ENCODE assay signal across 7 mouse cellular contexts in genomic region chr17:32924658-32925312, GRCm38 (mm10). TPM values are rescaled to one million over a fixed set of nuclear protein-coding genes. Genes with fewer than 3 reads are reported as not detected.
A peak's percentile ranks its signal among the peaks of the same experiment; 100 is the strongest.
DNase-seq lines count a peak whose midpoint lies in the region; ATAC-seq and TF ChIP-seq lines count a peak whose summit lies in the region.

No protein-coding gene starts in this region.

- no peaks in the 10 kb centered on the region for H3K9me3 ChIP-seq in embryonic facial prominence, embryonic 13.5 days
- peaks cover 7% of the 10 kb centered on the region; the same call in 1 of the 2 replicates for H3K9me3 ChIP-seq in limb, embryonic 13.5 days
- H3K9me3 ChIP-seq in midbrain, embryonic 14.5 days (ENCODE audit: control insufficient read depth, low read length) = no peaks in the 10 kb centered on the region

- TF ChIP-seq POLR2A in kidney, adult 2 months (IDR thresholded peaks at IDR 0.05; ENCODE audit: low read depth, low read length) = peak; percentile 58
- peak; percentile 67 for TF ChIP-seq POLR2A in small intestine, adult 2 months (IDR thresholded peaks at IDR 0.05; ENCODE audit: low read depth, low read length)

- peak; percentile 78; the same call in 1 of the 2 replicates for ATAC-seq in embryonic facial prominence, embryonic 13.5 days (ENCODE audit: insufficient number of reproducible peaks, insufficient read depth, low FRiP score, low TSS enrichment, low read depth)
- peak; percentile 93 for ATAC-seq in limb, embryonic 13.5 days (ENCODE audit: low FRiP score, low read depth)
- ATAC-seq in midbrain, embryonic 14.5 days (ENCODE audit: low FRiP score, low TSS enrichment) = peak; percentile 91

- peak overlapping the region; percentile 76 for H3K9ac ChIP-seq in embryonic facial prominence, embryonic 13.5 days
- H3K9ac ChIP-seq in limb, embryonic 13.5 days = peak overlapping the region; percentile 72
- H3K9ac ChIP-seq in midbrain, embryonic 14.5 days (replicated peaks; ENCODE audit: low read length) = peak overlapping the region; percentile 78

- WGBS in embryonic facial prominence, embryonic 13.5 days = 17% methylated on average over 32 of the region's 32 CpGs
- WGBS in kidney, adult 2 months = 11% methylated on average over 32 of the region's 32 CpGs
- WGBS in limb, embryonic 13.5 days = 19% methylated on average over 32 of the region's 32 CpGs
- 12% methylated on average over 32 of the region's 32 CpGs for WGBS in midbrain, embryonic 14.5 days
- 10% methylated on average over 32 of the region's 32 CpGs for WGBS in small intestine, adult 2 months

- H3K4me1 ChIP-seq in embryonic facial prominence, embryonic 13.5 days = peaks cover 4% of the 10 kb centered on the region; the same call in 1 of the 2 replicates
- H3K4me1 ChIP-seq in kidney, adult 2 months (ENCODE audit: control insufficient read depth, insufficient read depth, low read length) = 0 out of 2 replicates have a peak, but pooled peaks cover 6% of the 10 kb centered on the region
- 0 out of 2 replicates have a peak, but pooled peaks cover 3% of the 10 kb centered on the region for H3K4me1 ChIP-seq in limb, embryonic 13.5 days
- peaks cover 3% of the 10 kb centered on the region; the same call in 1 of the 2 replicates for H3K4me1 ChIP-seq in midbrain, embryonic 14.5 days (ENCODE audit: control insufficient read depth, insufficient read depth, low read length)
- peaks cover 48% of the 10 kb centered on the region for H3K4me1 ChIP-seq in small intestine, adult 2 months (ENCODE audit: control insufficient read depth, insufficient read depth, insufficient read length, low read length)

- H3K27me3 ChIP-seq in embryonic facial prominence, embryonic 13.5 days = peaks cover 11% of the 10 kb centered on the region; the same call in 1 of the 2 replicates
- H3K27me3 ChIP-seq in kidney, adult 2 months (replicated peaks; ENCODE audit: control insufficient read depth, insufficient read depth, low read length) = no peaks in the 10 kb centered on the region
- peaks cover 13% of the 10 kb centered on the region; the same call in 1 of the 2 replicates for H3K27me3 ChIP-seq in limb, embryonic 13.5 days
- H3K27me3 ChIP-seq in midbrain, embryonic 14.5 days (ENCODE audit: control insufficient read depth, insufficient read depth, low read length) = no peaks in the 10 kb centered on the region
- H3K27me3 ChIP-seq in small intestine, adult 2 months (ENCODE audit: control insufficient read depth, insufficient read depth, low read length) = no peaks in the 10 kb centered on the region

- peak overlapping the region; percentile 53 for H3K4me3 ChIP-seq in embryonic facial prominence, embryonic 13.5 days
- H3K4me3 ChIP-seq in kidney, adult 2 months (ENCODE audit: insufficient read depth, low read depth, low read length) = peak overlapping the region; percentile 59
- peak overlapping the region; percentile 53 for H3K4me3 ChIP-seq in limb, embryonic 13.5 days
- peak overlapping the region; percentile 48 for H3K4me3 ChIP-seq in midbrain, embryonic 14.5 days (replicated peaks; ENCODE audit: low read depth, low read length)
- peak overlapping the region; percentile 67 for H3K4me3 ChIP-seq in small intestine, adult 2 months (ENCODE audit: low read depth, low read length)

- no peak for TF ChIP-seq CTCF in kidney, adult 2 months (conservative IDR thresholded peaks at IDR 0.05; ENCODE audit: insufficient read depth, insufficient read length, low read depth, low read length)
- no peak for TF ChIP-seq CTCF in small intestine, adult 2 months (IDR thresholded peaks at IDR 0.05; ENCODE audit: extremely low read depth, insufficient read length, insufficient replicate concordance, low read depth, low read length)

- H3K36me3 ChIP-seq in embryonic facial prominence, embryonic 13.5 days = no peaks in the 10 kb centered on the region
- no peaks in the 10 kb centered on the region for H3K36me3 ChIP-seq in kidney, adult 2 months (ENCODE audit: control insufficient read depth, insufficient read depth, low read length)
- no peaks in the 10 kb centered on the region for H3K36me3 ChIP-seq in limb, embryonic 13.5 days
- H3K36me3 ChIP-seq in midbrain, embryonic 14.5 days (ENCODE audit: control insufficient read depth, insufficient read depth, low read length) = no peaks in the 10 kb centered on the region
- H3K36me3 ChIP-seq in small intestine, adult 2 months (ENCODE audit: control insufficient read depth, insufficient read depth, low read length) = peaks cover 2% of the 10 kb centered on the region; the same call in 1 of the 2 replicates

- DNase-seq in brain, adult 2 months (ENCODE audit: low read depth, low spot score) = peak; percentile 94
- DNase-seq in heart, adult 8-10 months (ENCODE audit: low spot score) = peak; percentile 77
- peak; percentile 80 for DNase-seq in kidney, adult 2 months
- peak; percentile 89 for DNase-seq in midbrain, embryonic 14.5 days

- peak overlapping the region; percentile 76 for H3K4me2 ChIP-seq in embryonic facial prominence, embryonic 13.5 days
- H3K4me2 ChIP-seq in limb, embryonic 13.5 days (replicated peaks) = peak overlapping the region; percentile 74
- H3K4me2 ChIP-seq in midbrain, embryonic 14.5 days (ENCODE audit: low read length) = peak overlapping the region; percentile 76

- H3K27ac ChIP-seq in embryonic facial prominence, embryonic 13.5 days = no peak overlapping the region
- peak overlapping the region; percentile 36 for H3K27ac ChIP-seq in kidney, adult 2 months (ENCODE audit: insufficient read depth, low read depth, low read length)
- no peak overlapping the region for H3K27ac ChIP-seq in limb, embryonic 13.5 days
- H3K27ac ChIP-seq in midbrain, embryonic 14.5 days (replicated peaks; ENCODE audit: low read depth, low read length) = peak overlapping the region; percentile 66
- H3K27ac ChIP-seq in small intestine, adult 2 months (ENCODE audit: insufficient read depth, low read depth, low read length) = peak overlapping the region; percentile 100

RNA-seq across cellular contexts. Expression of gene Cyp4f14, which starts 7.6 kb away (rescaled TPM):
- 1.3 TPM in 1 of 2 replicates, not detected in the other for polyA plus RNA-seq in embryonic facial prominence, embryonic 13.5 days (2015; fragmentation: Nextera tagmentation; extraction: Ambion mirVana)
- total RNA-seq in heart, adult 8-10 months (2022) = under 1 TPM in 2 of 4 experiments, not detected in 2; 0.11 to 0.72 TPM
- polyA plus RNA-seq in kidney, adult 2 months (2012; rRNA removed) = 4.5 and 7.5 TPM in 2 replicates
- polyA plus RNA-seq in limb, embryonic 13.5 days (2015; fragmentation: Nextera tagmentation; extraction: Ambion mirVana) = not detected in 2 replicates
- polyA plus RNA-seq in midbrain, embryonic 14.5 days (2014; fragmentation: Nextera tagmentation; extraction: Ambion mirVana) = not detected in 2 replicates
- polyA plus RNA-seq in small intestine, adult 2 months (2012; rRNA removed) = 364 and 1,373 TPM in 2 replicates

RNA-seq across cellular contexts. Expression of gene Cyp4f13, which starts 22.4 kb away (rescaled TPM):
- polyA plus RNA-seq in embryonic facial prominence, embryonic 13.5 days (2015; fragmentation: Nextera tagmentation; extraction: Ambion mirVana) = 10.9 and 11.0 TPM in 2 replicates
- 10 to 100 TPM in 2 of 4 experiments, 1 to 10 TPM in 2; 7.7 to 15.3 (median 9.5) TPM for total RNA-seq in heart, adult 8-10 months (2022)
- polyA plus RNA-seq in kidney, adult 2 months (2012; rRNA removed) = 61.5 and 67.2 TPM in 2 replicates
- polyA plus RNA-seq in limb, embryonic 13.5 days (2015; fragmentation: Nextera tagmentation; extraction: Ambion mirVana) = 9.3 and 9.9 TPM in 2 replicates
- 4.7 and 6.6 TPM in 2 replicates for polyA plus RNA-seq in midbrain, embryonic 14.5 days (2014; fragmentation: Nextera tagmentation; extraction: Ambion mirVana)
- 45.0 and 112 TPM in 2 replicates for polyA plus RNA-seq in small intestine, adult 2 months (2012; rRNA removed)

RNA-seq across cellular contexts. Expression of gene Zfp870, which starts 33.3 kb away (rescaled TPM):
- 8.7 and 10.0 TPM in 2 replicates for polyA plus RNA-seq in embryonic facial prominence, embryonic 13.5 days (2015; fragmentation: Nextera tagmentation; extraction: Ambion mirVana)
- 1 to 10 TPM; 6.3 to 9.0 (median 7.5) TPM for total RNA-seq in heart, adult 8-10 months (2022)
- polyA plus RNA-seq in kidney, adult 2 months (2012; rRNA removed) = 1.1 and 1.4 TPM in 2 replicates
- 7.1 and 9.5 TPM in 2 replicates for polyA plus RNA-seq in limb, embryonic 13.5 days (2015; fragmentation: Nextera tagmentation; extraction: Ambion mirVana)
- 6.1 and 11.1 TPM in 2 replicates for polyA plus RNA-seq in midbrain, embryonic 14.5 days (2014; fragmentation: Nextera tagmentation; extraction: Ambion mirVana)
- polyA plus RNA-seq in small intestine, adult 2 months (2012; rRNA removed) = 0.09 and 0.30 TPM in 2 replicates

RNA-seq across cellular contexts. Expression of gene Zfp472, which starts 40.8 kb away (rescaled TPM):
- polyA plus RNA-seq in embryonic facial prominence, embryonic 13.5 days (2015; fragmentation: Nextera tagmentation; extraction: Ambion mirVana) = 13.7 and 13.8 TPM in 2 replicates
- total RNA-seq in heart, adult 8-10 months (2022) = 1 to 10 TPM; 2.0 to 2.9 (median 2.4) TPM
- 0.49 and 0.77 TPM in 2 replicates for polyA plus RNA-seq in kidney, adult 2 months (2012; rRNA removed)
- polyA plus RNA-seq in limb, embryonic 13.5 days (2015; fragmentation: Nextera tagmentation; extraction: Ambion mirVana) = 12.3 and 13.1 TPM in 2 replicates
- polyA plus RNA-seq in midbrain, embryonic 14.5 days (2014; fragmentation: Nextera tagmentation; extraction: Ambion mirVana) = 9.7 and 10.5 TPM in 2 replicates
- 0.18 and 0.25 TPM in 2 replicates for polyA plus RNA-seq in small intestine, adult 2 months (2012; rRNA removed)

Comparison
In these comparisons a context has a peak if more than half of its experiments do, and no peak if none do; other contexts are left out.
1. H3K27ac ChIP-seq: peak in kidney, adult 2 months (single experiment), midbrain, embryonic 14.5 days (single experiment) and small intestine, adult 2 months (single experiment); none in embryonic facial prominence, embryonic 13.5 days (single experiment) and limb, embryonic 13.5 days (single experiment).
2. RNA of gene Cyp4f14, which starts 7.6 kb away (polyA plus RNA-seq): 364 to 1,373 TPM in small intestine, adult 2 months; 4.5 to 7.5 TPM in kidney, adult 2 months, not detected in midbrain, embryonic 14.5 days, 1.3 TPM in embryonic facial prominence, embryonic 13.5 days and not detected in limb, embryonic 13.5 days; every median in the first group is over 10 times any median in the second.
3. Peak in every context shown above with its lines, with median percentiles within 50 percentile points of each other: DNase-seq, ATAC-seq, H3K4me2 ChIP-seq, H3K4me3 ChIP-seq and H3K9ac ChIP-seq.